Mouse (Mus musculus): ENCODE data around the gene Nck2. TPM values are rescaled to one million over a fixed set of nuclear protein-coding genes. Genes with fewer than 3 reads are reported as not detected.

Gene Nck2
- not detected in 2 replicates for polyA plus RNA-seq (2012; ENCODE audit: insufficient read depth, insufficient read length, low replicate concordance, missing spikeins)

DNA sequence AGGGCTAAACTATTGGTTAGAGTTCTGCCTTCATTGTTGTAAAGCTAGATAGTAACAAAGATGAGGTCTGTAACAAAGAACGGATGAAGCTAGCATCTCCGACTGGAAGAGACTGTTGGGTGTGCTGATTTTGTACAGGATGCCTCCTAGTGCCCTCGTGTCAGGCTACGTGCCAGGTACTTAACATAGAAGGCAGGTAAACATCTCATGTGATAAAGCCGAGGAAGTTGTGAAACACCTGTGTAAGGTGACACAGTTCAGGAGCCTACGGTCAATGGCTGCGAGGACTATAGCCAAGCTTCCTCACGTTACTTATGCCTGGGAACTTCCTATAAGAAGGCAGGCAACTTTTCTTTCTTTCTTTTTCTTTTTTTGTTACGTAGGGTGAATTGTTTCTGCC, at the start of gene Nck2:
Gene Nck2, plus strand, starts transcription at position 49 of the 400 bp plus-strand sequence.
- Histone ChIP-seq H3K4me1 (ENCODE audit: control insufficient read depth, insufficient read depth, low read length) (peaks cover 4% of the 10 kb centered on the region; the same call in 1 of the 2 replicates), H3K27ac (ENCODE audit: insufficient read depth, low read depth, low read length) (0 out of 2 replicates have a peak within 1 kb of the TSS, but pooled peaks have one; percentile 4), H3K4me3 (ENCODE audit: insufficient read depth, low read depth, low read length) (peak within 1 kb of the TSS; percentile 78)
- 41% methylated on average over 9 of the region's 9 CpGs for WGBS
- TF ChIP-seq POLR2A (IDR thresholded peaks at IDR 0.05; ENCODE audit: insufficient read depth, low read depth, low read length) (no peak), CTCF (IDR thresholded peaks at IDR 0.05; ENCODE audit: insufficient read depth, low read depth, low read length) (no peak)

DNA sequence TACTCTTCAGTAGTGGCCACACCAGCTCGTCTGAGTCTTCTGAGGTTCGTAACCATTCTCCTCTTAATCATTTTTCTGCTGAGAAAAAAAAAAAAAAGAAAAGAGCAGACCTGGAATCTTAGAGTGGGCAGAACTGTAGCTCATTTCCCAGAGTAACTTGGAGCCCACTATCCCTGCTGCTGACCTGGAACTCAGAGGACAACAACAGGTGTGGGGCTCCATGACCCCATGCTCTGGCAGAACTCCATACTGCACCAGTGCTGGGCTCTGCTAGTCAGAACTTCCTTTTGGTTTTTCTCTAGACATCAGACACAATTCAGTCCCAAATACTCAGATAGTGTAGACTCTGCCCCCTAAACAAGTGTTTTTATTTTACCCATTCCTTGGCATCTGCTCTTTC, 49.3 kb upstream of the Nck2 start:
- WGBS = 90% methylated on average over 2 of the region's 2 CpGs
- no peaks in the 10 kb centered on the region; the same call in 1 of the 2 replicates for H3K4me1 ChIP-seq (ENCODE audit: control insufficient read depth, insufficient read depth, low read length)
- H3K27ac ChIP-seq (ENCODE audit: insufficient read depth, low read depth, low read length) = no peak overlapping the region
- no peak overlapping the region for H3K4me3 ChIP-seq (ENCODE audit: insufficient read depth, low read depth, low read length)
- TF ChIP-seq POLR2A (IDR thresholded peaks at IDR 0.05; ENCODE audit: insufficient read depth, low read depth, low read length) (no peak), CTCF (IDR thresholded peaks at IDR 0.05; ENCODE audit: insufficient read depth, low read depth, low read length) (no peak)

DNA sequence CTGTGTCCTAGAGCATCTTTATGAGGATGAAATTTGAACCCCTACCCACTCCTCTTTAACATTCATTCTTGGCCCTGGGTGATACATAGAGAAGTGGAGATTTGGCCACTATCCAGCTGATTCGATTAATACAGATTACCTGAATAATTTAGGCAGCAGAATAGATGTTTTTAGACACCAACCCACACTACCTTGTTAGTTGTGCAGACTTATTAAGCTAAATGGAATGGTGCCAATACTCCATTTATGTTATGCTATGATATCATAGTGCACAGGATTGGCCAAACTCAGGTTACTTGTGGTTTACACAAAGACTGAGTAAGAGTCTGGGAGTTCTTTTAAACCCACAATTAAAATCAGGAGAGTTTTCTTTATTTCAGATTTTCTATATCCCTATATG, 48.6 kb upstream of the Nck2 start:
- WGBS = 65% methylated on average over 1 of the region's 1 CpGs
- Histone ChIP-seq H3K4me3 (ENCODE audit: insufficient read depth, low read depth, low read length) (no peak overlapping the region), H3K27ac (ENCODE audit: insufficient read depth, low read depth, low read length) (no peak overlapping the region), H3K4me1 (ENCODE audit: control insufficient read depth, insufficient read depth, low read length) (no peaks in the 10 kb centered on the region; the same call in 1 of the 2 replicates)
- TF ChIP-seq CTCF (IDR thresholded peaks at IDR 0.05; ENCODE audit: insufficient read depth, low read depth, low read length) (no peak), POLR2A (IDR thresholded peaks at IDR 0.05; ENCODE audit: insufficient read depth, low read depth, low read length) (no peak)

DNA sequence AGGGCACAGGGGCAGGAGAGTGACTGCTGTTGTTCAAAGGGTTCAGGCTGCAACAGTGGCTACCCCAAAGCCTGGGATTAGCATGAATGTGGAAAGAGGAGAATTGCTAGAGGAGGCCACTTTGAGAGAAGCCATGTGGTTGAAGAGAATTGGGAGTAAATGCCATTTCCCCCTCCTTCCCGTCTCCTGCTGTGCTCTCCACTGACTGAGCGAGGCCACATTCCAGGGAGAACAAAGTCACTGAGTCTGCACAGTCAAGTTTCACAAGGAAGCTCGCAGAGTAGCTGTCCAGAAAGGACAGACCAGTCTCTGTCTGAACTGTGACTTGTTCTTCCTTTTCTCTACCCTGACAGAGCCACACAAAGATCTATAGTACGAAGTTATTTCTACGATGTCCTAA, 47.9 kb upstream of the Nck2 start:
- WGBS = 65% methylated on average over 5 of the region's 5 CpGs
- no peak overlapping the region for H3K27ac ChIP-seq (ENCODE audit: insufficient read depth, low read depth, low read length)
- no peaks in the 10 kb centered on the region; the same call in 1 of the 2 replicates for H3K4me1 ChIP-seq (ENCODE audit: control insufficient read depth, insufficient read depth, low read length)
- no peak overlapping the region for H3K4me3 ChIP-seq (ENCODE audit: insufficient read depth, low read depth, low read length)
- TF ChIP-seq CTCF (IDR thresholded peaks at IDR 0.05; ENCODE audit: insufficient read depth, low read depth, low read length) (no peak), POLR2A (IDR thresholded peaks at IDR 0.05; ENCODE audit: insufficient read depth, low read depth, low read length) (no peak)

DNA sequence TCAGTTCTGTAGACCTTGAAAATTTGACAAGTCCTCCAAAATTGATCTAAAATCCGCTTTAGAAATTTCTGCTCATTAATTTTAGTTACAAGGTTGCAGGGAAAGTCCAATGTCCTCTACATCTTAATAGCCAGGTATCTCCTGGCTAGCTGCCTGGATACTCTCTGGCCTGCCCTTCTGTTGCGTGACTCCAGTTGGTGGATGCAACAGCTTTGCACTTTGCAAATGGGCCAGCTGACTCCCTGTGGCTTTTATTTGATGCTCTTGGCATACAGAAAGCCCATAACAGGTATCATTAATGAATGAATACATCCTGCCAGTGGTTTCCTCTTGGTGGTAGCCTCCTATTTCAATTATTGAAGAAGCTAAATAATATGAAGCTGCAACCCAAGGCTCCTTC, 47.3 kb upstream of the Nck2 start:
- H3K4me3 ChIP-seq (ENCODE audit: insufficient read depth, low read depth, low read length) = no peak overlapping the region
- 89% methylated on average over 2 of the region's 2 CpGs for WGBS
- no peaks in the 10 kb centered on the region; the same call in 1 of the 2 replicates for H3K4me1 ChIP-seq (ENCODE audit: control insufficient read depth, insufficient read depth, low read length)
- no peak overlapping the region for H3K27ac ChIP-seq (ENCODE audit: insufficient read depth, low read depth, low read length)
- no peak for TF ChIP-seq CTCF (IDR thresholded peaks at IDR 0.05; ENCODE audit: insufficient read depth, low read depth, low read length)
- TF ChIP-seq POLR2A (IDR thresholded peaks at IDR 0.05; ENCODE audit: insufficient read depth, low read depth, low read length) = no peak

DNA sequence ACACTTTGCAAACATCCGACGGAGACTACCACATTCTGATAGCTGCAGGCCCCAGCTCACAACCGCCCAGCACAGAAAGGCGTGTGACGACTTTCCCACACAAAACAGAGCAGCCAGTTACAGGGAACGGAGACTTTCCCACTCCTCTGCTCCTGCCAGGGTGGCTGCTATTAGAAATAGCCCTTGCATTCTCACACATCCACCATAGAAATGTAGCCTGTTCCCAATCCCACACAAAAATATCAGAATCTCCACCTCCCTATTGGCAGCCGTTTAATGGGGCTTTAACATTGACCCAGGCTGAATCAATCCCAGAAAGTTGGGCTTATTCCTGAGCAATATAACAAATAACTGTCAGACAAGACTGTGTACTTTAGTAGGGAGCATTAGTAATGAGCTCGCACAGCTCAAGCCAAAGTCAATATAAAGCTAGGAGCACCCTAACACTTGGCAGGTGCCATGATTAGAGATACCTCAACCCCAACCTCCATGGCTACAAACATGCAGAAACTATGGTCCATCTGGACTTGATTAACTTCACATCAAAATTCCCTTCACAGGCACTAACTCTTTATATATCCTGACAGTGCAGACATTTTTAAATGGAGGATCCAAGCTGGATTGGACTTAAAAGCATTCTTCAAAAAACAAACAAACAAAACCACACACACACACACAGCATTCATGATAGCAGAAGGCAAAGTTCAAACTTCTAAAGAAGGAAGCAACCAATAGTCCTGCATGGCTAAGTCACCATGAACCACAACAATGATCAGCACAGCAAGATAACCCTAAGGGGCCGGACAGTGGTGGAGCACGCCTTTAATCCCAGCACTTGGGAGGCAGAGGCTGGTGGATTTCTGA, 45.4 kb upstream of the Nck2 start:
- 95% methylated on average over 10 of the region's 10 CpGs for WGBS

DNA sequence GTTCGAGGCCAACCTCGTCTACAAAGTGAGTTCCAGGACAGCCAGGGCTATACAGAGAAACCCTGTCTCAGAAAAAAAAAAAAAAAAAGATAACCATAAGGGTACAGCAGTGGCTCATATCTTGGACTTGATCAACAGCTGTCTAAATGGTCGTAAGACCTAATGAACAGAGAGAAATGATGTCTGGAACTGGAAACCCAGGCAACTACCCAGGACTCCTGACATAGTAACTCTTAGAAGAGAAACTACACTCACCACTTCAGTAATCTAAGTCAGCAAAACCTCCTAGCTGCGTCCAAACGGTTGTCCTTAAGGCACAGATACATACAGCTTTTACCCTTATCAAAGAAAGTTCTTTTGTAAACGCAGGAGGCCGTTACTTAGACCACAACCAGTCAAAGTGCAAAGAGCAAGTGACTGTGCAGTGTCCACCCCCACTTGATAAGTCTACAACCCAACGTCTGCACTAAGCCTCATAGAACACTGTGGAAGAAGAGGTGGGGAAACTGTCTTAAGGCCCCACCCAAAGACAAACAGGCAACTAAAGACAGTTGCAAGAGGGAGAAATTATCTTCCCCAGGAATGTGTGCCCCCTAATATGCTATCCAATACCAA, 44.7 kb upstream of the Nck2 start:
- TF ChIP-seq POLR2A (IDR thresholded peaks at IDR 0.05; ENCODE audit: insufficient read depth, low read depth, low read length) (no peak), CTCF (IDR thresholded peaks at IDR 0.05; ENCODE audit: insufficient read depth, low read depth, low read length) (no peak)
- Histone ChIP-seq H3K4me3 (ENCODE audit: insufficient read depth, low read depth, low read length) (no peak overlapping the region), H3K4me1 (ENCODE audit: control insufficient read depth, insufficient read depth, low read length) (no peaks in the 10 kb centered on the region), H3K27ac (ENCODE audit: insufficient read depth, low read depth, low read length) (no peak overlapping the region)
- 90% methylated on average over 8 of the region's 8 CpGs for whole genome bisulfite sequencing

More for the DNA sequence above, 45.4 kb upstream of the Nck2 start:
- no peak for TF ChIP-seq CTCF (IDR thresholded peaks at IDR 0.05; ENCODE audit: insufficient read depth, low read depth, low read length)
- TF ChIP-seq POLR2A (IDR thresholded peaks at IDR 0.05; ENCODE audit: insufficient read depth, low read depth, low read length) = no peak
- Histone ChIP-seq H3K4me3 (ENCODE audit: insufficient read depth, low read depth, low read length) (no peak overlapping the region), H3K27ac (ENCODE audit: insufficient read depth, low read depth, low read length) (no peak overlapping the region), H3K4me1 (ENCODE audit: control insufficient read depth, insufficient read depth, low read length) (no peaks in the 10 kb centered on the region; the same call in 1 of the 2 replicates)

DNA sequence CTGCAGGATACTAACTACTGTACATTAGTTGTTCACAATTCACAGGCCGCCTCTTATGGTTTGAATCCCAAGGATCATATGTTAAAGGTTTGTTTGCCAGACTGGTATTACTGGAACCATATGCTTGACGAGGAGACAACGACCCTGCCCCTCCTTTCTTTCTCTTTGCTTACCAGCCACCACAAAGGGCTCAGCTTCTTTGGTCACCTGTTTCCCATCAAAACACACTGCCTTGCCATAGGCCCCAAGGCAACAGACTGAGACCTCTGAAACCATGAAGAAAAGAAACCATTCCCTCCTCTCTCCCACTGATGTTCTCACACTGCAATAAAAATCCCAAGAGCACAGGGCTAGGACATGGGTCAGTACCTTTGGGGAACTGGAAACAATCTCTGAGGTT, 43.7 kb upstream of the Nck2 start:
- Histone ChIP-seq H3K4me3 (ENCODE audit: insufficient read depth, low read depth, low read length) (no peak overlapping the region), H3K27ac (ENCODE audit: insufficient read depth, low read depth, low read length) (no peak overlapping the region), H3K4me1 (ENCODE audit: control insufficient read depth, insufficient read depth, low read length) (no peaks in the 10 kb centered on the region)
- TF ChIP-seq CTCF (IDR thresholded peaks at IDR 0.05; ENCODE audit: insufficient read depth, low read depth, low read length) (no peak), POLR2A (IDR thresholded peaks at IDR 0.05; ENCODE audit: insufficient read depth, low read depth, low read length) (no peak)
- 87% methylated on average over 3 of the region's 3 CpGs for WGBS

DNA sequence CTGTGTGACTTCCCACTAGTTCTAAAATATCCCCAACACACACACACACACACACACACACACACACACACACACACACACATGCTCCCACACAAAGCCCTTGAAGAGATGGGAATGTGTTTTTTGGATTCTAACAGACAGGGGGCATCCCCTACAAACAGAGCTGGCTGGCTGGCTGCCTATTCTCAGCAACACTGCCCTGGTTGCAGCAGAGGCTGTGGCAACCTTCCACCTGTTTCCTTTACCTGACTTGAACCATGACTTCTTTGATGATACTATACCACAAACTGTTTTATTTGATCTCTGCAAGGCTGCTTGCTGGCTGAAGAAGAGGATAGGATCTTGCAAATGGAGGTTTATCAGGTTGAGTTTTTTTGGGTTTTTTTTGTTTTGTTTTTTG, 41.0 kb upstream of the Nck2 start:
- Histone ChIP-seq H3K4me1 (ENCODE audit: control insufficient read depth, insufficient read depth, low read length) (no peaks in the 10 kb centered on the region), H3K4me3 (ENCODE audit: insufficient read depth, low read depth, low read length) (no peak overlapping the region), H3K27ac (ENCODE audit: insufficient read depth, low read depth, low read length) (no peak overlapping the region)
- TF ChIP-seq CTCF (IDR thresholded peaks at IDR 0.05; ENCODE audit: insufficient read depth, low read depth, low read length) (no peak), POLR2A (IDR thresholded peaks at IDR 0.05; ENCODE audit: insufficient read depth, low read depth, low read length) (no peak)
